Mouse (Mus musculus): ENCODE measurements around the gene Thbs2. TPM values are rescaled to one million over a fixed set of nuclear protein-coding genes. Genes with fewer than 3 reads are reported as not detected.

Gene Thbs2
- total and polyA plus RNA-seq, 3 experiments = 0.03 TPM; not detected in 2

GRCm38 (mm10) chr17:14675517-14675916 is 18.5 kb downstream of the Thbs2 start:
- TF ChIP-seq USF1 (IDR thresholded peaks at IDR 0.05; ENCODE audit: low read depth, low read length) (no peak), ZMIZ1 (IDR thresholded peaks at IDR 0.05; ENCODE audit: low read depth, low read length) (no peak), NRF1 (IDR thresholded peaks at IDR 0.05; ENCODE audit: low read depth, low read length) (no peak), MAFK (IDR thresholded peaks at IDR 0.05; ENCODE audit: insufficient replicate concordance, low read length) (no peak), MXI1 (IDR thresholded peaks at IDR 0.05; ENCODE audit: low read depth, low read length) (no peak), NELFE (IDR thresholded peaks at IDR 0.05; ENCODE audit: low read depth, low read length) (no peak), SMC3 (IDR thresholded peaks at IDR 0.05; ENCODE audit: low read depth, low read length) (no peak), MYC (IDR thresholded peaks at IDR 0.05; ENCODE audit: low read depth, low read length) (no peak), GABPA (IDR thresholded peaks at IDR 0.05; ENCODE audit: insufficient replicate concordance, low read depth, low read length) (no peak), UBTF (IDR thresholded peaks at IDR 0.05; ENCODE audit: low read depth, low read length) (no peak), USF2 (conservative IDR thresholded peaks at IDR 0.05; ENCODE audit: low read depth, low read length) (no peak), CHD1 (IDR thresholded peaks at IDR 0.05; ENCODE audit: low read depth, low read length) (no peak), JUN (IDR thresholded peaks at IDR 0.05; ENCODE audit: insufficient read depth, low read depth, low read length) (no peak), HCFC1 (IDR thresholded peaks at IDR 0.05; ENCODE audit: low read depth, low read length) (no peak), RAD21 (IDR thresholded peaks at IDR 0.05; ENCODE audit: low read depth, low read length) (no peak)
- Histone ChIP-seq H3K4me3 (replicated peaks in 1 of 3; ENCODE audit: low read depth in 2 of 3, low read length in 2 of 3, poor library complexity in 1 of 3) (no peak overlapping the region), H3K36me3 (replicated peaks in 1 of 2; ENCODE audit: control insufficient read depth in 1 of 2, insufficient read depth in 1 of 2, low read length in 1 of 2) (no peaks in the 10 kb centered on the region), H3K27ac (ENCODE audit: insufficient read depth, low read depth) (no peak overlapping the region), H3K4me2 (ENCODE audit: insufficient read depth, low read depth, poor library complexity, severe bottlenecking) (no peak overlapping the region), H3K9me3 (replicated peaks; ENCODE audit: low read length) (no peaks in the 10 kb centered on the region), H3K79me2 (replicated peaks; ENCODE audit: control insufficient read depth, extremely low read depth, insufficient read depth, poor library complexity, severe bottlenecking) (no peaks in the 10 kb centered on the region), H3K27me3 (replicated peaks) (no peaks in the 10 kb centered on the region), H3K4me1 (ENCODE audit: control insufficient read depth in 1 of 2, insufficient read depth in 2 of 2) (no peaks in the 10 kb centered on the region), H3K9ac (ENCODE audit: insufficient read depth, low read depth) (no peak overlapping the region)
- no peak for DNase-seq (ENCODE audit: extremely low read depth)
- dilution Hi-C loops (cut with MboI; ENCODE audit: extremely low pct_ligation_motif_present, extremely low pct_unique_long_range_greater_than_20kb, low sequenced_read_pairs) (no loop called here), in situ Hi-C loops (cut with MboI; ENCODE audit: low pct_ligation_motif_present, low pct_unique_long_range_greater_than_20kb, low sequenced_read_pairs) (no loop called here)

- H3K27me3 ChIP-seq (replicated peaks) = no peaks in the 10 kb centered on the region
- H3K27ac ChIP-seq (ENCODE audit: insufficient read depth, low read depth) = no peak overlapping the region
- H3K36me3 ChIP-seq (replicated peaks in 1 of 2; ENCODE audit: control insufficient read depth in 1 of 2, insufficient read depth in 1 of 2, low read length in 1 of 2) = no peaks in the 10 kb centered on the region
- H3K9ac ChIP-seq (ENCODE audit: insufficient read depth, low read depth) = no peak overlapping the region
- dilution Hi-C loops (cut with MboI; ENCODE audit: extremely low pct_ligation_motif_present, extremely low pct_unique_long_range_greater_than_20kb, low sequenced_read_pairs) = no loop called here
- no peak overlapping the region for H3K4me2 ChIP-seq (ENCODE audit: insufficient read depth, low read depth, poor library complexity, severe bottlenecking)
- in situ Hi-C loops (cut with MboI; ENCODE audit: low pct_ligation_motif_present, low pct_unique_long_range_greater_than_20kb, low sequenced_read_pairs) = no loop called here
- no peak for TF ChIP-seq MYC (IDR thresholded peaks at IDR 0.05; ENCODE audit: low read depth, low read length)
- no peak for TF ChIP-seq NELFE (IDR thresholded peaks at IDR 0.05; ENCODE audit: low read depth, low read length)
- no peak for TF ChIP-seq GABPA (IDR thresholded peaks at IDR 0.05; ENCODE audit: insufficient replicate concordance, low read depth, low read length)
- TF ChIP-seq ZKSCAN1 (IDR thresholded peaks at IDR 0.05; ENCODE audit: borderline replicate concordance, low read depth, low read length) = no peak
- DNase-seq (ENCODE audit: extremely low read depth) = no peak
- H3K4me1 ChIP-seq (ENCODE audit: control insufficient read depth in 1 of 2, insufficient read depth in 2 of 2) = no peaks in the 10 kb centered on the region
- no peak overlapping the region for H3K4me3 ChIP-seq (replicated peaks in 1 of 3; ENCODE audit: low read depth in 2 of 3, low read length in 2 of 3, poor library complexity in 1 of 3)
- no peaks in the 10 kb centered on the region for H3K9me3 ChIP-seq (replicated peaks; ENCODE audit: low read length)
- no peaks in the 10 kb centered on the region for H3K79me2 ChIP-seq (replicated peaks; ENCODE audit: control insufficient read depth, extremely low read depth, insufficient read depth, poor library complexity, severe bottlenecking)
Observed at GRCm38 (mm10) chr17:14672402-14672801, 21.6 kb downstream of the Thbs2 start.
